Mouse (Mus musculus) forebrain, embryonic 13.5 days (tissue): Measurements from ENCODE around the gene Adck1. TPM values are rescaled to one million over a fixed set of nuclear protein-coding genes. Genes with fewer than 3 reads are reported as not detected.

Source experiments
- polyA plus RNA-seq: library from polyadenylated mRNA; unstranded; fragments of >200 nt; fragmentation: Nextera tagmentation; extraction: Ambion mirVana; gene quantifications from 2 replicates; pipeline ENCODE4 v1.2.1, GENCODE M21; 2015

The Adck1 gene
- polyA plus RNA-seq, 1 experiment from 2014 or later = 20.2 TPM

Other genes starting within 250 kb of the Adck1 start
- gene Gm10436, start 178.4 kb upstream of the Adck1 start, polyA plus RNA-seq = not detected in 2 replicates
- not detected in 2 replicates for gene Gm8332, start 110.5 kb upstream of the Adck1 start, polyA plus RNA-seq
- gene Gm5662, start 86.1 kb upstream of the Adck1 start, polyA plus RNA-seq = not detected in 2 replicates
- not detected in 2 replicates for gene Gm5039, start 36.5 kb upstream of the Adck1 start, polyA plus RNA-seq